Mouse (Mus musculus): ENCODE measurements around the gene Smpd1.

- no peak for TF ChIP-seq MYC (IDR thresholded peaks at IDR 0.05; ENCODE audit: low read depth, low read length)
- TF ChIP-seq EP300 (IDR thresholded peaks at IDR 0.05; ENCODE audit: low read depth in 1 of 2, low read length in 2 of 2): no peak
- no peak for TF ChIP-seq CTCF (IDR thresholded peaks at IDR 0.05 in 2 of 3, conservative IDR thresholded peaks at IDR 0.05 in 1 of 3; ENCODE audit: control insufficient read depth in 1 of 3, insufficient read depth in 1 of 3, low read depth in 2 of 3, low read length in 3 of 3, poor library complexity in 1 of 3, severe bottlenecking in 1 of 3)
- no peak for TF ChIP-seq MAFK (IDR thresholded peaks at IDR 0.05; ENCODE audit: borderline replicate concordance, low read depth, low read length)
- TF ChIP-seq POLR2A (IDR thresholded peaks at IDR 0.05; ENCODE audit: control insufficient read depth in 1 of 2, insufficient read depth in 1 of 2, low read depth in 1 of 2, low read length in 2 of 2, poor library complexity in 1 of 2): no peak
- TF ChIP-seq ZKSCAN1 (IDR thresholded peaks at IDR 0.05; ENCODE audit: low read depth, low read length): no peak
- no peak for TF ChIP-seq ETS1 (IDR thresholded peaks at IDR 0.05; ENCODE audit: low read depth, low read length)
- TF ChIP-seq TCF12 (IDR thresholded peaks at IDR 0.05; ENCODE audit: low read depth, low read length): no peak
Measured at GRCm38 (mm10) chr7:105563367-105563766, 9.2 kb downstream of the Smpd1 start.

Measured in MEL (cell line).